Mouse (Mus musculus) midbrain, embryonic 10.5 days (tissue): ENCODE measurements around the gene Ifi203. TPM values are rescaled to one million over a fixed set of nuclear protein-coding genes. Genes with fewer than 3 reads are reported as not detected.
"Not testable (repeated sequence)": the region's sequence is repeated elsewhere in the genome, so short reads cannot be mapped to it uniquely, and the experiment has no call there.

Source experiments
- DNase-seq: peaks from one replicate; pipeline ENCODE4 v3.0.0-alpha.2; 2017; ENCODE audit warnings: low spot score
- H3K27ac ChIP-seq: fragments of 300-500 bp; sonication (generic); replicated peaks from 2 replicates; pipeline ENCODE4 v1.5.1; 2016; ENCODE audit warnings: mild to moderate bottlenecking
- H3K27me3 ChIP-seq: fragments of 300-500 bp; sonication (generic); 2 replicates; pipeline ENCODE4 v1.6.1; 2016; ENCODE audit warnings: low read depth, mild to moderate bottlenecking; ENCODE audit not compliant: poor library complexity, severe bottlenecking
- H3K36me3 ChIP-seq: fragments of 300-500 bp; sonication (generic); 2 replicates; pipeline ENCODE4 v1.6.1; 2016; ENCODE audit warnings: mild to moderate bottlenecking, moderate library complexity
- H3K4me1 ChIP-seq: fragments of 300-500 bp; sonication (generic); 2 replicates; pipeline ENCODE4 v1.6.1; 2016
- H3K4me3 ChIP-seq: fragments of 300-500 bp; sonication (generic); 2 replicates; pipeline ENCODE4 v1.5.1; 2016; ENCODE audit warnings: mild to moderate bottlenecking, moderate library complexity
- H3K9me3 ChIP-seq: fragments of 300-500 bp; sonication (generic); replicated peaks from 2 replicates; pipeline ENCODE4 v1.6.1; 2016; ENCODE audit warnings: mild to moderate bottlenecking
- WGBS: fragments of 180-500 bp; shearing (Covaris S2); methylation state at CpG from one replicate; pipeline ENCODE4 v1.1.7; 2016; 5-methylcytosine and 5-hydroxymethylcytosine counted together
- polyA plus RNA-seq: library from polyadenylated mRNA; unstranded; fragments of >200 nt; fragmentation: Nextera tagmentation; extraction: Ambion mirVana; gene quantifications from 2 replicates; pipeline ENCODE4 v1.2.1, GENCODE M21; 2016

Ifi203 gene
- polyA plus RNA-seq, 1 experiment from 2014 or later, result not detected

DNA sequence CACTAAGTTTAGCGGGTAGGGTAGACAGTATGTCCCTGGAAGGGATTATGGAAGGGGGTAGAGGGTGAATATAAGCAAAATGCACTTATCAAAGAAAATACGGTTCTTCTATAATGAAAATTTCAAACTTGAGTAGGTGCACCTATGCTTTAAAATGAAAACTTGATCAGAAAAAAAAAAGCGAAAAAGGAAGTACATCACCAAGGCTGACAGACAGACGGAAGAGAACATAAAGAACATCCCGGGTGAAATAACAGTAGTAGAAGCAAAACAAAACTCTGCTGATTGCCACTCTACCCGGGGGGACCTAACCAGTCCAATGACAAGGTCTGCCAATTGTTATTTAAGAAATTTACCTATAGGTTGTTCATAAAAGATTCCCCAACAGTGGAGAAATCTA is 64.2 kb downstream of the Ifi203 start:
- not testable (repeated sequence) for H3K36me3 ChIP-seq, H3K27ac ChIP-seq
- WGBS, result 92% methylated on average over 6 of the region's 6 CpGs

GRCm38 (mm10) chr1:173877125-173877524 is 65.3 kb downstream of the Ifi203 start:
- H3K27ac ChIP-seq, H3K36me3 ChIP-seq, H3K9me3 ChIP-seq, H3K4me1 ChIP-seq, H3K4me3 ChIP-seq, H3K27me3 ChIP-seq, DNase-seq: not testable (repeated sequence)
- 84% methylated on average over 1 of the region's 1 CpGs for WGBS

More for the DNA sequence above, 64.2 kb downstream of the Ifi203 start:
- not testable (repeated sequence) for H3K9me3 ChIP-seq, DNase-seq, H3K4me3 ChIP-seq, H3K4me1 ChIP-seq, H3K27me3 ChIP-seq

Other genes starting within 250 kb of the Ifi203 start
- gene Ifi207, start 200.9 kb downstream of the Ifi203 start, polyA plus RNA-seq, result 0.16 and 0.65 TPM in 2 replicates
- gene Ifi204, start 175.7 kb downstream of the Ifi203 start, polyA plus RNA-seq, result 0.59 and 0.96 TPM in 2 replicates
- 0.11 and 0.17 TPM in 2 replicates for gene Ifi211, start 29.6 kb downstream of the Ifi203 start, polyA plus RNA-seq
- 0.21 and 0.37 TPM in 2 replicates for gene Mndal, start 181 bp downstream of the Ifi203 start, polyA plus RNA-seq
- not detected in 2 replicates for gene Ifi202b, start 40.1 kb upstream of the Ifi203 start, polyA plus RNA-seq
- gene Ifi205, start 89.1 kb upstream of the Ifi203 start, polyA plus RNA-seq, result 0.19 TPM in 1 of 2 replicates, not detected in the other
- not detected in 2 replicates for gene Olfr433, start 98.0 kb upstream of the Ifi203 start, polyA plus RNA-seq
- gene Olfr432, start 106.5 kb upstream of the Ifi203 start, polyA plus RNA-seq, result not detected in 2 replicates
- gene Olfr430, start 123.9 kb upstream of the Ifi203 start, polyA plus RNA-seq, result not detected in 2 replicates
- not detected in 2 replicates for gene Olfr429, start 141.7 kb upstream of the Ifi203 start, polyA plus RNA-seq
- gene Olfr427, start 154.2 kb upstream of the Ifi203 start, polyA plus RNA-seq, result not detected in 2 replicates
- not detected in 2 replicates for gene Olfr231, start 178.5 kb upstream of the Ifi203 start, polyA plus RNA-seq
- gene Olfr424, start 188.8 kb upstream of the Ifi203 start, polyA plus RNA-seq, result not detected in 2 replicates
- not detected in 2 replicates for gene Olfr420, start 213.0 kb upstream of the Ifi203 start, polyA plus RNA-seq
- gene Spta1, start 230.1 kb upstream of the Ifi203 start, polyA plus RNA-seq, result 1.4 TPM in 2 replicates